Mouse (Mus musculus): ENCODE data around the gene Pfkfb2. TPM values are rescaled to one million over a fixed set of nuclear protein-coding genes. Genes with fewer than 3 reads are reported as not detected.

The Pfkfb2 gene
- polyA plus RNA-seq (2014; fragmentation: Illumina TruSeq; extraction: RNeasy Lipid Tissue Mini Kit (QIAGEN cat#74804); ENCODE audit: low replicate concordance) = 38.7 TPM

GRCm38 (mm10) chr1:130729153-130729552 is at the start of gene Pfkfb2:
TSS of gene Pfkfb2 (minus strand) at chr1:130729253.

DNA sequence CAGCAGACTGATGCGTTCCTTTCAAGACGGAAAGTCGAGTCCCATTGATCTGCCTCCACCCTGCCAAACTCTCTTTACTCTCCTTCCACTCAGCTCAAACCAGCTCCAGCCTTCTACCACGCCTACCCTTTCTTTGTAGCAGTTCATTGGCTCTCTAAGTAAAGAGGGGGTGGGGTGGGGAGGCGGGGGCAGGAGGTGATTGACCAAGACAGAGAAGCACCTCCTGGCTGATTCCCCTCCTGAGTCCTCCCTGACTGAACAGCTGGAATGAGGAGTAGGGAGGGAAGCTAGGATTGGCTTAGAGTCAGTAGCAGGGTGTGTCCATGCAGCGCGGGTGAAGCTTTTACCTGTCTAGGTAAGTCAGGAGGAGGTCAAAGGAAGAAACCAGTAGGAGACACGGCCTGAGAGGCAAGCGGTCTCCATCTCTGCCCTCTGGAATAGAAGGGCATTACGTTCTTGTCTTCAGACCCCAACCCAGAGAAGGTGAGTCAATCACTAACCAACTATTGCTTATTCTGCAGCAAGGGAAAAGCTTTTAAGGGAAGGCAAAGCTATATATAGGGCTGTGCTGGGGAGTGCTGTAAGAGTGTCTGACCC is 2.8 kb upstream of the Pfkfb2 start, which contains the start of gene AA986860:
Gene AA986860, plus strand, starts transcription at position 236 of the 597 bp plus-strand sequence.

DNA sequence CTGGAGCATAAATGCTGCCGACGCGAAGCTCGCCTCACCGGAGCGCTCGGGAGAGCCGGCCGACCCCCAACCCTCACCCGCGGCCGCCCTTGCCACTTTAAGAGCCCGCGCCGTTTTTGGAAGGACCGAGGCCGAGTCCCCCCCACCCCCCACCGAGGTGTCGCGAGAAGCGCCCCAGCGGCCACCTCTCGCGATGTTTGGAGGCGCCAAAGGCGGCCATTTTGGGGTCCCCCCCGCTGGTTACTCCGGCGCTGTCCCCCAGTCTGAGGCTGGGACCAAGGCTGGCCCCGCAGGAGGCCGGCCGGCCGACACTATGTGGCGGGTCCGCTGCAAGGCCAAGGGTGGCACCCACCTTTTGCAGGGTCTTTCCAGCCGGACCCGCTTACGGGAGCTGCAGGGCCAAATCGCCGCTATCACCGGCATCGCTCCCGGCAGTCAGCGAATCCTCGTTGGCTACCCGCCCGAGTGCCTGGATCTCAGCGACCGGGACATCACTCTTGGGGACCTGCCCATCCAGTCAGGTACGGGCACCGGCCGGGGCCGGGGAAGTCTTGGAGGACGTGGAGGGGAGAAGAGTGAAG is 11.7 kb downstream of the Pfkfb2 start, which contains the start of gene Yod1:
Gene Yod1, plus strand, starts transcription at position 37 of the 581 bp plus-strand sequence.

GRCm38 (mm10) chr1:130715561-130716217 is 13.4 kb downstream of the Pfkfb2 start, which contains the start of gene Gm29427:
TSS of gene Gm29427 (minus strand) at chr1:130715799.

GRCm38 (mm10) chr1:130661454-130661853 is 67.6 kb downstream of the Pfkfb2 start, which contains the start of gene C4bp:
TSS of gene C4bp (minus strand) at chr1:130661632.

Other genes starting within 250 kb of the Pfkfb2 start
- not detected for gene Zp3r, start 99.6 kb downstream of the Pfkfb2 start, polyA plus RNA-seq (2014; fragmentation: Illumina TruSeq; extraction: RNeasy Lipid Tissue Mini Kit (QIAGEN cat#74804); ENCODE audit: low replicate concordance)
- gene C4bp, start 67.6 kb downstream of the Pfkfb2 start, polyA plus RNA-seq (2014; fragmentation: Illumina TruSeq; extraction: RNeasy Lipid Tissue Mini Kit (QIAGEN cat#74804); ENCODE audit: low replicate concordance) = 1.9 TPM
- 1.5 TPM for gene Gm29427, start 13.5 kb downstream of the Pfkfb2 start, polyA plus RNA-seq (2014; fragmentation: Illumina TruSeq; extraction: RNeasy Lipid Tissue Mini Kit (QIAGEN cat#74804); ENCODE audit: low replicate concordance)
- gene Yod1, start 11.9 kb downstream of the Pfkfb2 start, polyA plus RNA-seq (2014; fragmentation: Illumina TruSeq; extraction: RNeasy Lipid Tissue Mini Kit (QIAGEN cat#74804); ENCODE audit: low replicate concordance) = 21.0 TPM
- gene AA986860, start 2.7 kb upstream of the Pfkfb2 start, polyA plus RNA-seq (2014; fragmentation: Illumina TruSeq; extraction: RNeasy Lipid Tissue Mini Kit (QIAGEN cat#74804); ENCODE audit: low replicate concordance) = 15.9 TPM
- not detected for gene Fcamr, start 71.6 kb upstream of the Pfkfb2 start, polyA plus RNA-seq (2014; fragmentation: Illumina TruSeq; extraction: RNeasy Lipid Tissue Mini Kit (QIAGEN cat#74804); ENCODE audit: low replicate concordance)
- gene Pigr, start 97.4 kb upstream of the Pfkfb2 start, polyA plus RNA-seq (2014; fragmentation: Illumina TruSeq; extraction: RNeasy Lipid Tissue Mini Kit (QIAGEN cat#74804); ENCODE audit: low replicate concordance) = 3,567 TPM
- gene Fcmr, start 136.4 kb upstream of the Pfkfb2 start, polyA plus RNA-seq (2014; fragmentation: Illumina TruSeq; extraction: RNeasy Lipid Tissue Mini Kit (QIAGEN cat#74804); ENCODE audit: low replicate concordance) = 2.6 TPM
- gene Il24, start 158.2 kb upstream of the Pfkfb2 start, polyA plus RNA-seq (2014; fragmentation: Illumina TruSeq; extraction: RNeasy Lipid Tissue Mini Kit (QIAGEN cat#74804); ENCODE audit: low replicate concordance) = not detected
- not detected for gene Il20, start 182.2 kb upstream of the Pfkfb2 start, polyA plus RNA-seq (2014; fragmentation: Illumina TruSeq; extraction: RNeasy Lipid Tissue Mini Kit (QIAGEN cat#74804); ENCODE audit: low replicate concordance)
- gene Il19, start 210.9 kb upstream of the Pfkfb2 start, polyA plus RNA-seq (2014; fragmentation: Illumina TruSeq; extraction: RNeasy Lipid Tissue Mini Kit (QIAGEN cat#74804); ENCODE audit: low replicate concordance) = not detected

Data from small intestine, adult 10 weeks (tissue).